Mouse (Mus musculus) C2C12 (cell line): ENCODE data around the gene Pdik1l.

Experiments used
- CEBPB ChIP-seq: IDR thresholded peaks from one replicate; pipeline ENCODE4 v1.6.1; 2011; ENCODE audit warnings: low read depth, mild to moderate bottlenecking, control low read depth, moderate library complexity
- CTCF ChIP-seq: IDR thresholded peaks from one replicate; pipeline ENCODE4 v1.5.1; 2011; ENCODE audit not compliant: control insufficient read depth, insufficient read depth, insufficient read length
- MAX ChIP-seq: IDR thresholded peaks from one replicate; pipeline ENCODE4 v1.6.1; 2011; ENCODE audit warnings: mild to moderate bottlenecking, control low read depth
- MYOG ChIP-seq: IDR thresholded peaks from one replicate; pipeline ENCODE4 v1.6.1; 2011; ENCODE audit not compliant: control insufficient read depth, insufficient read length; ENCODE audit errors: extremely low read depth
- USF1 ChIP-seq: IDR thresholded peaks from one replicate; pipeline ENCODE4 v1.6.1; 2011; ENCODE audit warnings: low read depth, mild to moderate bottlenecking, control low read depth, moderate library complexity

- no peak for TF ChIP-seq CTCF
- TF ChIP-seq USF1 = no peak
- no peak for TF ChIP-seq MYOG
- TF ChIP-seq MAX = no peak
- TF ChIP-seq CEBPB = no peak
Observed at GRCm38 (mm10) chr4:134319674-134320073, 32.0 kb upstream of the Pdik1l start.
